Mouse (Mus musculus) myocyte (in vitro differentiated cells): Measurements from ENCODE around the gene D430019H16Rik.

Experiments
- POLR2A ChIP-seq: IDR thresholded peaks from one replicate; pipeline ENCODE4 v1.6.1; 2011; ENCODE audit warnings: low read depth, mild to moderate bottlenecking, control low read depth, moderate library complexity; ENCODE audit not compliant: insufficient read length
- POLR2AphosphoS2 ChIP-seq: IDR thresholded peaks from one replicate; pipeline ENCODE4 v1.6.1; 2011; ENCODE audit warnings: low read depth, control low read depth; ENCODE audit not compliant: insufficient read length
- USF1 ChIP-seq: IDR thresholded peaks from one replicate; pipeline ENCODE4 v1.6.1; 2011; ENCODE audit warnings: low read depth, mild to moderate bottlenecking, control low read depth, moderate library complexity

GRCm38 (mm10) chr12:105475230-105475911 lies 21.7 kb downstream of the D430019H16Rik start:
- TF ChIP-seq POLR2A (no peak), USF1 (no peak), POLR2AphosphoS2 (no peak)
